Mouse (Mus musculus) embryonic fibroblast, embryonic 13.5 days (primary cell): ENCODE data around the gene Alkbh2.

ENCODE experiments used
- CTCF ChIP-seq: IDR thresholded peaks from 2 replicates; pipeline ENCODE4 v1.5.1; 2011; ENCODE audit warnings: mild to moderate bottlenecking, control low read depth, low read length, moderate library complexity, borderline replicate concordance; ENCODE audit not compliant: insufficient read depth
- POLR2A ChIP-seq: IDR thresholded peaks from 2 replicates; pipeline ENCODE4 v1.6.1; 2011; ENCODE audit warnings: low read depth, mild to moderate bottlenecking, control low read depth, low read length, moderate library complexity

- TF ChIP-seq POLR2A (no peak), CTCF (no peak)
These were observed 27.3 kb upstream of the Alkbh2 start for GRCm38 (mm10) chr5:114155168-114155933.
